8 mouse cellular contexts compared by ENCODE assay signal in genomic region chr17:24437016-24437415, GRCm38 (mm10). TPM values are rescaled to one million over a fixed set of nuclear protein-coding genes. Genes with fewer than 3 reads are reported as not detected.
DNase-seq lines count a peak whose midpoint lies in the region; ATAC-seq lines count a peak whose summit lies in the region.

No protein-coding gene starts in this region.

- peak; percentile 46 for DNase-seq in heart, adult 8-10 months (ENCODE audit: low spot score)
- no peak for DNase-seq in heart, embryonic 10.5 days (ENCODE audit: low spot score)
- DNase-seq in MN1 (ENCODE audit: low spot score): peak; percentile 69
- DNase-seq in embryo, embryonic 11 days: peak; percentile 45
- peak; percentile 37 for DNase-seq in lung, postnatal 14 days
- peak; percentile 39 to 68 for DNase-seq in spleen, postnatal 4 days (ENCODE audit: low spot score in 2 of 2)
- DNase-seq in layer of hippocampus, postnatal 36 days: no peak

- no peak overlapping the region for H3K4me2 ChIP-seq in intestine, embryonic 15.5 days (replicated peaks)

- ATAC-seq in intestine, embryonic 15.5 days: peak; percentile 48

- no peaks in the 10 kb centered on the region for H3K9me3 ChIP-seq in heart, embryonic 10.5 days
- H3K9me3 ChIP-seq in intestine, embryonic 15.5 days: no peaks in the 10 kb centered on the region

- H3K9ac ChIP-seq in intestine, embryonic 15.5 days: no peak overlapping the region

- H3K4me1 ChIP-seq in heart, embryonic 10.5 days: no peaks in the 10 kb centered on the region
- no peaks in the 10 kb centered on the region for H3K4me1 ChIP-seq in intestine, embryonic 15.5 days (replicated peaks)

- H3K27me3 ChIP-seq in heart, embryonic 10.5 days (ENCODE audit: insufficient read depth, poor library complexity, severe bottlenecking): no peaks in the 10 kb centered on the region
- H3K27me3 ChIP-seq in intestine, embryonic 15.5 days (replicated peaks): no peaks in the 10 kb centered on the region

- 79% methylated on average over 5 of the region's 5 CpGs for WGBS in heart, embryonic 10.5 days
- 75% methylated on average over 5 of the region's 5 CpGs for WGBS in intestine, embryonic 15.5 days

- H3K36me3 ChIP-seq in heart, embryonic 10.5 days: peaks cover 91% of the 10 kb centered on the region
- H3K36me3 ChIP-seq in intestine, embryonic 15.5 days: peaks cover 26% of the 10 kb centered on the region

- H3K4me3 ChIP-seq in heart, embryonic 10.5 days: no peak overlapping the region
- no peak overlapping the region for H3K4me3 ChIP-seq in intestine, embryonic 15.5 days (replicated peaks)

- no peak overlapping the region for H3K27ac ChIP-seq in heart, embryonic 10.5 days
- no peak overlapping the region for H3K27ac ChIP-seq in intestine, embryonic 15.5 days

RNA-seq across cellular contexts. Expression of gene Dnase1l2, which starts 5.9 kb away (rescaled TPM):
- total RNA-seq in heart, adult 8-10 months (2022): 1 to 10 TPM in 3 of 4 experiments, under 1 TPM in 1; 0.91 to 1.4 (median 1.1) TPM
- polyA plus RNA-seq in heart, embryonic 10.5 days (2016; fragmentation: Nextera tagmentation; extraction: Ambion mirVana): 1.6 and 2.3 TPM in 2 replicates
- 1.4 and 2.1 TPM in 2 replicates for polyA plus RNA-seq in intestine, embryonic 15.5 days (2015; fragmentation: Nextera tagmentation; extraction: Ambion mirVana)
- total RNA-seq in layer of hippocampus, postnatal 36 days (2021): 10 to 100 TPM; 11.0 to 14.2 TPM

RNA-seq across cellular contexts. Expression of gene Eci1, which starts 10.6 kb away (rescaled TPM):
- total RNA-seq in heart, adult 8-10 months (2022): 100 to 1,000 TPM; 455 to 534 (median 495) TPM
- 146 and 187 TPM in 2 replicates for polyA plus RNA-seq in heart, embryonic 10.5 days (2016; fragmentation: Nextera tagmentation; extraction: Ambion mirVana)
- 122 and 137 TPM in 2 replicates for polyA plus RNA-seq in intestine, embryonic 15.5 days (2015; fragmentation: Nextera tagmentation; extraction: Ambion mirVana)
- 10 to 100 TPM; 29.2 to 30.2 TPM for total RNA-seq in layer of hippocampus, postnatal 36 days (2021)

RNA-seq across cellular contexts. Expression of gene Rnps1, which starts 22.7 kb away (rescaled TPM):
- 10 to 100 TPM; 59.7 to 61.4 (median 60.7) TPM for total RNA-seq in heart, adult 8-10 months (2022)
- polyA plus RNA-seq in heart, embryonic 10.5 days (2016; fragmentation: Nextera tagmentation; extraction: Ambion mirVana): 311 and 345 TPM in 2 replicates
- polyA plus RNA-seq in intestine, embryonic 15.5 days (2015; fragmentation: Nextera tagmentation; extraction: Ambion mirVana): 250 and 257 TPM in 2 replicates
- 100 to 1,000 TPM; 123 to 127 TPM for total RNA-seq in layer of hippocampus, postnatal 36 days (2021)

RNA-seq across cellular contexts. Expression of gene E4f1, which starts 33.1 kb away (rescaled TPM):
- total RNA-seq in heart, adult 8-10 months (2022): 10 to 100 TPM; 11.2 to 14.7 (median 11.9) TPM
- 27.1 and 30.3 TPM in 2 replicates for polyA plus RNA-seq in heart, embryonic 10.5 days (2016; fragmentation: Nextera tagmentation; extraction: Ambion mirVana)
- polyA plus RNA-seq in intestine, embryonic 15.5 days (2015; fragmentation: Nextera tagmentation; extraction: Ambion mirVana): 23.0 and 29.3 TPM in 2 replicates
- total RNA-seq in layer of hippocampus, postnatal 36 days (2021): 10 to 100 TPM; 30.3 to 42.7 TPM

RNA-seq across cellular contexts. Expression of gene Pgp, which starts 33.2 kb away (rescaled TPM):
- 10 to 100 TPM; 39.9 to 44.4 (median 41.4) TPM for total RNA-seq in heart, adult 8-10 months (2022)
- polyA plus RNA-seq in heart, embryonic 10.5 days (2016; fragmentation: Nextera tagmentation; extraction: Ambion mirVana): 86.3 and 91.2 TPM in 2 replicates
- polyA plus RNA-seq in intestine, embryonic 15.5 days (2015; fragmentation: Nextera tagmentation; extraction: Ambion mirVana): 79.9 and 80.6 TPM in 2 replicates
- total RNA-seq in layer of hippocampus, postnatal 36 days (2021): 10 to 100 TPM; 62.3 to 66.4 TPM

Comparison
In these comparisons a context has a peak if more than half of its experiments do, and no peak if none do; other contexts are left out.
1. DNase-seq: peak in heart, adult 8-10 months (single experiment), MN1 (single experiment), embryo, embryonic 11 days (single experiment), lung, postnatal 14 days (single experiment) and spleen, postnatal 4 days (2 of 2); none in heart, embryonic 10.5 days (single experiment) and layer of hippocampus, postnatal 36 days (0 of 2).
2. RNA of gene Dnase1l2, which starts 5.9 kb away (total RNA-seq): 11.0 to 14.2 TPM in layer of hippocampus, postnatal 36 days; 0.91 to 1.4 TPM in heart, adult 8-10 months; every median in the first group is over 4 times any median in the second.
3. RNA of gene Eci1, which starts 10.6 kb away (total RNA-seq): 455 to 534 TPM in heart, adult 8-10 months; 29.2 to 30.2 TPM in layer of hippocampus, postnatal 36 days; every median in the first group is over 10 times any median in the second.